Mouse (Mus musculus): ENCODE measurements around the gene Gramd1b. TPM values are rescaled to one million over a fixed set of nuclear protein-coding genes. Genes with fewer than 3 reads are reported as not detected.

Gramd1b gene
- polyA plus RNA-seq, 1 experiment, result not detected

- TF ChIP-seq GATA1 (IDR thresholded peaks at IDR 0.05; ENCODE audit: low read length), result no peak
Measured at GRCm38 (mm10) chr9:40477611-40478010, 53.6 kb downstream of the Gramd1b start.

GRCm38 (mm10) chr9:40476098-40476497 lies 55.1 kb downstream of the Gramd1b start:
- TF ChIP-seq GATA1 (IDR thresholded peaks at IDR 0.05; ENCODE audit: low read length), result no peak

- no peak for TF ChIP-seq GATA1 (IDR thresholded peaks at IDR 0.05; ENCODE audit: low read length)
Measured at GRCm38 (mm10) chr9:40472961-40473510, 58.1 kb downstream of the Gramd1b start.

- no peak for TF ChIP-seq GATA1 (IDR thresholded peaks at IDR 0.05; ENCODE audit: low read length)
Measured at GRCm38 (mm10) chr9:40469403-40470137, 61.6 kb downstream of the Gramd1b start.

GRCm38 (mm10) chr9:40466782-40467181 lies 64.4 kb downstream of the Gramd1b start:
- TF ChIP-seq GATA1 (IDR thresholded peaks at IDR 0.05; ENCODE audit: low read length), result no peak

GRCm38 (mm10) chr9:40465596-40465995 lies 65.6 kb downstream of the Gramd1b start:
- no peak for TF ChIP-seq GATA1 (IDR thresholded peaks at IDR 0.05; ENCODE audit: low read length)

- no peak for TF ChIP-seq GATA1 (IDR thresholded peaks at IDR 0.05; ENCODE audit: low read length)
Measured at GRCm38 (mm10) chr9:40462401-40462800, 68.8 kb downstream of the Gramd1b start.

GRCm38 (mm10) chr9:40460781-40461180 lies 70.4 kb downstream of the Gramd1b start:
- no peak for TF ChIP-seq GATA1 (IDR thresholded peaks at IDR 0.05; ENCODE audit: low read length)

- TF ChIP-seq GATA1 (IDR thresholded peaks at IDR 0.05; ENCODE audit: low read length), result no peak
Measured at GRCm38 (mm10) chr9:40459304-40460280, 71.6 kb downstream of the Gramd1b start.

- no peak for TF ChIP-seq GATA1 (IDR thresholded peaks at IDR 0.05; ENCODE audit: low read length)
Measured at GRCm38 (mm10) chr9:40458559-40459303, 72.5 kb downstream of the Gramd1b start.

GRCm38 (mm10) chr9:40457448-40457847 lies 73.7 kb downstream of the Gramd1b start:
- TF ChIP-seq GATA1 (IDR thresholded peaks at IDR 0.05; ENCODE audit: low read length), result no peak

GRCm38 (mm10) chr9:40456191-40456590 lies 75.0 kb downstream of the Gramd1b start:
- no peak for TF ChIP-seq GATA1 (IDR thresholded peaks at IDR 0.05; ENCODE audit: low read length)

- no peak for TF ChIP-seq GATA1 (IDR thresholded peaks at IDR 0.05; ENCODE audit: low read length)
Measured at GRCm38 (mm10) chr9:40455336-40456185, 75.6 kb downstream of the Gramd1b start.

- TF ChIP-seq GATA1 (IDR thresholded peaks at IDR 0.05; ENCODE audit: low read length), result no peak
Measured at GRCm38 (mm10) chr9:40455020-40455335, 76.2 kb downstream of the Gramd1b start.

- no peak for TF ChIP-seq GATA1 (IDR thresholded peaks at IDR 0.05; ENCODE audit: low read length)
Measured at GRCm38 (mm10) chr9:40453889-40454288, 77.3 kb downstream of the Gramd1b start.

All from G1E-ER4 (cell line).